Mouse (Mus musculus) erythroid progenitor cell, adult 5-6 weeks (primary cell): ENCODE results near the gene Cpxm1. TPM values are rescaled to one million over a fixed set of nuclear protein-coding genes. Genes with fewer than 3 reads are reported as not detected.

Source experiments
- ATAC-seq: replicated peaks from 2 replicates; pipeline ENCODE4 v1.8.0; 2016; ENCODE audit warnings: moderate number of reproducible peaks, mild to moderate bottlenecking, moderate TSS enrichment, inconsistent platforms; ENCODE audit not compliant: poor library complexity, low FRiP score, severe bottlenecking
- total RNA-seq, 2 experiments: library from RNA; stranded (forward) in 1 of 2; stranded (reverse) in 1 of 2; fragments of 150-400 nt in 1 of 2; fragments of 186-747, 209-891 nt in 1 of 2; gene quantifications; 2 replicates each; pipeline versions ENCODE4 v1.2.3 to v1.2.4; 2015 to 2017; ENCODE audit warnings: low replicate concordance in 2 of 2

The Cpxm1 gene
- total RNA-seq (2015; ENCODE audit: low replicate concordance) (not detected in 2 replicates), total RNA-seq (2017; ENCODE audit: low replicate concordance) (not detected in 2 replicates)

DNA sequence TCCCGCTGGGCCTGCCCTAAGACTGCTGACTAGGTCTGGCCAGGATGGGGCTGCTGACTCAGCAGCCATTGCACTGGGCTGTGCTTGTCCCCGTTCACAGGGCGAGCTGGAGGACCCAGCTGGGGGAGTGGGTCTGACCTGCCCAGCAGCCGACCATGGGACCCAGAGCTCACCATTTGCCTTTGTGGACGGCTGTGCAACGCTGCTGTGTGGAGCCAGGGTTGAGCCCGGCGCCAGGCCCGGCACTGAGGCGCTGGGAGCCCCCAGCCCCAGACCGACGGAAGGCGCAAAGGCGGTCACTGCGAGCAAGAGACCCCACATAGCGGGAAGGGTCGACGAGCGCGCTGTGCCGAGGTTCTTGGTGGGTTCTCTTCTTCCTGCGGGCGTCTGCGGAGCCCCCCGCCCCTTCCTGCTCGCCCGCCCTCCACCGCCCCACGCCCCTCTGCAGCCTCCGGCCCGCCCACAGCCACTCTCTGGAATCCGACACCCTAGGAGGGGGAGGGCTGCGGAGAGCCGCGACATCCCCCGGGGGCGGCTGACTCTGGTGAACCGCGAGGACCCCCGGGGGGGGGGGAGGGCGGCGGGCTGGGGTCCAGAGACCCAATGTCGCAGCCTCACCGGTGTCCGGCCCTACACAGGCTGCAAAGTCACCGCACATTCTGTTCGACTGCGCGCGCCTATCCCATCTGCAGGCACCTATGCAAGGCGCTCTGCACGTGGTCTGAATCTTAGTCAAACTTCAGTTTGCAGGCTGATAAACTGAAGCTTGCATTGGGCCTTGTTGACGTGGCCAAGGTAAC is at the start of gene Cpxm1:
Cpxm1 (minus strand) TSS at position 389 of the 800 bp plus-strand sequence.
- no peak for ATAC-seq

DNA sequence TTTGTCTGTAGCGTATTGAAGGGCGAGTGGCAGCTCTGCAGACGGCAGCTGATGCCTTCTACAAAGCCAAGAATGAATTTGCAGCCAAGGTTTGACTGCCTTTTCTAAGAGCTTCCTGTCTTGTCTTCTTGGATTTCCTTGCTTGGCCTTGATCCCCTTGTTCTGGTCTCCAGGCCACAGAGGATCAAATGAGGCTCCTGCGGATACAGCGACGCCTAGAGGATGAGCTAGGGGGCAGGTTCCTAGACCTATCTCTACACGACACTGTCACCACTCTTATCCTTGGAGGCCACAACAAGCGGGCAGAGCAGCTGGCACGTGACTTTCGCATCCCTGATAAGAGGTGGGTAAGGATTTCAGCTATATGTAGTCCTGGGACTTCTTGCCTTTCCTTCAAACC is 44.8 kb upstream of the Cpxm1 start:
- peak; percentile 80 for ATAC-seq

DNA sequence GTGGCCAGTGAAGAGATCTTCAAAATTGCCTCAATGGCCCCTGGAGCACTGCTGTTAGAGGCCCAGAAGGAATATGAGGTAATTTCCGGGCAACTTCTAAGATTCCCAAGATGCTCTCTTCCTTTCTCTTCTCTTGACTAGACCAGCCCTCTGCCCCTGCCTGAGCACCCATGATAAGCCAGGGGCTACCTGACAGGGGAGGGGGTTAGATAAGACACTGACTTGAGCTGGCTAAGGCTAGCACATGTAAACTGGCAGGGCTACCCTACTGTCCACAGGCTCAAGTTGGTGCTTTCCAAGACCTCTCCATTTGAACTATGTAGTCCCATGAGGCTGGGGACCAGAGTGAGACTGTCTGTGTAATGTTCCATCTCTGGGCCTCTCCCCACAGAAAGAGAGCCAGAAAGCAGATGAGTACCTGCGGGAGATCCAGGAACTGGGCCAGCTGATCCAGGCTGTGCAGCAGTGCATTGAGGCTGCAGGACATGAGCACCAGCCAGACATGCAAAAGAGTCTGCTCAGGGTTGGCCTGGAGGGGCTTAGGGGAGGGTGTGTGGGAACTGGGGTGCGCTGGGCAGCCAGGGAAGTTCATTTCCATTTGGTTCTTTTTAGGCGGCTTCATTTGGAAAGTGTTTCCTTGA is 42.6 kb upstream of the Cpxm1 start:
- ATAC-seq: no peak

DNA sequence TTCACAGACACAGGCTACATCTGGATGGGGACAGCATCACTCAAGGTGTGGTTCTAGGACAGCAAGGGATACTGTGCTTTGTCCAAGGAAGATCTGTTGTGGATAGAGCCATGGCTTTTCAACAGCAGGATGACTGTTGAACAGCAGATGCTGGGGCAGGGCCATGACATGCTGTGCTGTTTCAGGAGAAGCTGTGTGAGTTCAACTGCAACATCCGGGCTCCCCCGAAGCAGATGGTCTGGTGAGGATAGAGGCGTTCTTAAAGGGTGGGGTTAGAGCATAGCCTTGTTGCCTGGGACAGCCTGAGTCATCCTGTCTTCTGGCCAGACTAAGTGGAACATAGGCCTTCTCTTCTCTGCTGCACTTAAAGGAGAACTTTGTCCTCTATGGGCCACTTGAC is 41.5 kb upstream of the Cpxm1 start:
- no peak for ATAC-seq

DNA sequence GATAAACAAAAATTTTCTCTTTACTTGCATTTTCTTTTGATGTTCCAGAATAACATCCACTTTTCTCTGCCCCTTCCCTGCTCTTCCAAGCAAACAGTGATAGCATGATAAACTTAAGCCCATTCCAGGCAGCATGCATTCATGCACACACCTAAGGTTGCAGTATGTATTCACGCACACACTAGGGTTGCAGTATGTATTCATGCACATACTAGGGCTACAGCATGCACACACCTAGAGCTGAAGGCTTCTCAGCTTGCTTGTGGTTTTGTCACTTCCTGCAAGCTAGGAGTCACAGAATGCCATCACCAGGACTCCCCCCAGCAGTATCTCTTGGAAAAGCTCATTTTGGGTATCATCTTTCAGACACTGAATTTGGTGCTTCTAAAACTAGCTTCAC is 39.4 kb upstream of the Cpxm1 start:
- ATAC-seq: no peak

DNA sequence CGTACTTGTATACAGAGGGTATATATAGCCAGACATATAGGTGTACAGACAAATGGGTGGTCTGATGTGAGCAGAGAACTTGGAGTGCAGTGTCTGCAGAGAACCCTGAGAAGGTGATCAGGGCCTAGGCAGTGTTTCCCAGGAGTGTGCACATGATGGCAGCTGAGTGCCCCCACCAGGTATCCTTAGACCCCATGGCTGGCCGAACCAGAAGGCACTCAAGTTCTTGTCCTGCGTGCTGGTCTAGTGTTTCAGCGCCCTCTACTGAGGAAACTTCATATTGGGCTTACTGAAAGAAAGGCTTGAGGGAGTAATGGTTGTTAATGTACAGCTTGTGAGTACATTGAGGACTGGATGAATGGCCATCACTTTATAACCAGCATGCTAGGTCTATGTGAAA is 35.8 kb upstream of the Cpxm1 start:
- ATAC-seq: 0 out of 2 replicates have a peak, but pooled peaks have one; percentile 43

DNA sequence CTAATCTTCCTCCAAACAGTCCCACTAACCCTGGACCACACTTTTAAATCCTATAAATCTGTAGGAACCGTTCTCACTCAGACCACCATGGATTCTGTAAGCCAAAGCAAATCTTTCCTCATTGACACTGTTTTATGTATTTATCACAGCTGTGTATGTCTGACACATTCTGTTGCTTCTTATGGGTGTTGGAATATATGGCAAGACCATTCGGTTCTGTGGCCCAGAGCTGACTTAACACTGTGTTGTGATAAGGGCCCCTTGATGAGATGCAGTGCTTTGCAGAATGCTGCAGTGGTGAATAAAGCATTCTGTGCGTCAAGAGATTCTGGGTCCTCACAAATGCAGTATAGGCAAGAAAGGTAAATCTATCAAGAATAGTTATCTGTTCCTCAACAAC is 34.8 kb upstream of the Cpxm1 start:
- no peak for ATAC-seq

DNA sequence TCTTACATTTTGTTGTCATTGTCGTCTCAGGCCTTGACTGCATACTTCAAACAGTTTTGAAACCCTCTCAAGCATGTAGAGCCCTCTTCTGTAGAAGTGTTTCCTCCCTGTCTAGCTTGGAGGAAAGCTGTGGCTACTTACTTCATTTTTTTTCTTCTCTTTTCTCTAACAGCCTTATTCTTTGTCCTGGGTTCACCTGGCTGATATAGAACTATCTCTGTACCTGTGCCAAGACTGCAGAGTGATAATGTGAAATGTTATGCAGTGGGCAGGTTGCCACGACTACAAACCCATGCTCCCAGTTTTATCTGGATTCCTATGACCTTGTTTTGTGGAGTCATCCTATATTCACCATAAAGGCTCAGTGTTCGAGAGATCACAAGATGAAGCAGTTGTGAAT is 33.1 kb upstream of the Cpxm1 start:
- no peak for ATAC-seq

DNA sequence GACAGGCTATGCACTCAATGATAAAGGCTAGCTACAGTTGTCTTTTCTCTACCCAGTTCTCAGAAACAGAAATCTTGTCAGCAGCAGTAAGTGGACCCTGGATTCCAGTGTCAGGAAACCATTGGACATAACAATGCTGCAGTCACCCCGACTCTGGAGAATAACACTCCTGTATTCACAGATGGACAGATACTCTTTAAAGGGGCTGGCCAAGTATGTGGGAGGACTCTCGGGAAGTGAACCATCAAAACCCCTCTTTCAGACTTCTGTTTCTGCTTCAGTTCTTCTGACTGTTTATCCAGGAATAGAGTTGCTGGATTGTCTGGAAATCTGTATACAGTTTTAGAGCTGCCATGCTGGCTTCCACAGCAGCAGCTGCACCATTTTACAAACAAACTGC is 32.5 kb upstream of the Cpxm1 start:
- no peak for ATAC-seq

DNA sequence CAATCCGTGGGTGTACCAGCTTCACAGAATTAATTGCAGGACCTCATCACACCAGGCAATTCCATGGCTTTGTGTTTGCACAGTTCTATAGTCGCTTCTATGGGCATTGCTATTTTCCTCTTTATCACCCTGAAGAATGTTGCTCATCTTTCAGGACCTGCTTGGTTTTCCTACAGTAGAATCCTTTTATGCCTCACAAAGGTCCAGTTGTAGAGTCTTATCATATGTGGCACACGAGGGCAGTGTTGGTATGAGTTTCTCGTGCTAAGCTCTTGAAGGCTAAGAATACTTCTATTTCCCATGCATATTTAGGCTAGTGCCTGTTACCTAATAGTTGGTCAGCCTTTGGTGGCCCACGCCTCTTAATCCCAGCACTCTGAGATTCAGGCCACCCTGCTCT is 27.7 kb upstream of the Cpxm1 start:
- ATAC-seq: no peak

DNA sequence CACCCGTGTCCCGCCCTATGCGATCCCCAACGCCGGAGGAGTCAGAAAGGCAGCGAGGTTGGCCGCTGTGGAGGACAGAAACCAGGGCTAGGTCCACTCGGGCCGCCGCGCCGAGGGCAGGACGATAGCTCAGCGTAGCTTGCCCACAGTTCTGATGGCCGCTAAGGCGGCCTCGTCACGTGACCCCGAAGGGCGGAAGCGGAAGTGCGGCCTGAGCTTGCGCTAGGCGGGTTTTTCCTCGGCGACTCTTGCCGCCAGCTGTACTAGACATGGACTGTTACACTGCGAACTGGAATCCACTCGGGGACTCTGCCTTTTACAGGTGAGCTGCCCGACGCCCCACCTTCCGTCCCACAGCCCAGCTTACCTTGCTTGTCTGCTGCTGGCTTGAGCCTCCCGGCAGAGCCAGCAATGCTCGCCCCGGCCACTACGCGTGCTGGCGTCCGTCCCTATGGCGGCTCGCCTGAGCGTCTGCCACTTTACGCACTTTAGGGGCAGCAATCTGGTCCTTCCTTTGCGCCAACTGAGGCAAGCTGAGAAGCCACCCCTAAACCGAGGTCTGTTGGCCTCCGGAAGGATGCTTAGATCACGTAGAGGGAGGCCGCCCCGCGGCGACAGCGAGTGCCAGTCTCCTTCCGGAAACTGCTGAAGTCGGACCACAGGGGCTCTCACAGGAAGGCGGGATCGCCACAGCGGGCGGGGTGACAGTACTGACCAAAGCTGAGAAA is 26.9 kb upstream of the Cpxm1 start, which contains the start of the genes Vps16 and Pced1a:
Vps16 (plus strand) TSS at position 214 of the 728 bp plus-strand sequence.
Pced1a (minus strand) TSS at position 576 of the 728 bp plus-strand sequence.
- ATAC-seq: peak; percentile 93

DNA sequence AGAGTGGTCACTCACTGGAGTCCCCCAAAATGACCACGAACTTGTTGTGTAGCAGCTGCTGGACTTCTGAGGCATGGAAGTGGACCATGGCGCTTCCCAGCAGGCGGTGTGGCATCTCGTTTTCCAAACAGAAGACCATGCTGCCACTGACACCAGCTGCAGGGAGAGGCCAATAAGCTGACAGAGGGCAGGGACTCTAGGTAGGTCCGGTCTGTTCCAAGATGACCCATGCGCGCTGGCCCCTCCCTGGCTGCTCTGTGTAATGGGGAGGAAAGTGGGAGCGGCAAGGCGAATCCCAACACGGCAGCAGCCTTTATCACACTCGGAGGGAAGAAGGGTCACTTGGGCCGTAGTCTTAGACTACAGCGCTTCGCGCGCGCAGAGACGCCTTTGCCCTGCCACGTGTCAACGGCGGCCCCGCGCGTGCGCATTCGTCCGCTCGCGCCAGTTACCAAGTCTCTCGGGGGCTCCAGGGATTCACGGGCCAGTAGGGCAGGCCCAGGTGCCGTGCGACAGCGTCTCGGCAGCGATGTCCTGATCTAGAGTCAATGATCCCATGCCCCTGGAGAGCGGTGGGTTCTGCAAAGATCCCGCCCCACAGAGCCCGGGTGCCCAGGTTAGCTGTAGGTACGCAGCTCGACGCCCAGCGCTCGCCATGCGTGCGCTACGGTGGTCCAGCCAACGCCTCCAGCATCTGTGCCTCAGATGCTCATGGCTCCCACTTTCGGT is 26.2 kb upstream of the Cpxm1 start:
- peak; percentile 56 for ATAC-seq

DNA sequence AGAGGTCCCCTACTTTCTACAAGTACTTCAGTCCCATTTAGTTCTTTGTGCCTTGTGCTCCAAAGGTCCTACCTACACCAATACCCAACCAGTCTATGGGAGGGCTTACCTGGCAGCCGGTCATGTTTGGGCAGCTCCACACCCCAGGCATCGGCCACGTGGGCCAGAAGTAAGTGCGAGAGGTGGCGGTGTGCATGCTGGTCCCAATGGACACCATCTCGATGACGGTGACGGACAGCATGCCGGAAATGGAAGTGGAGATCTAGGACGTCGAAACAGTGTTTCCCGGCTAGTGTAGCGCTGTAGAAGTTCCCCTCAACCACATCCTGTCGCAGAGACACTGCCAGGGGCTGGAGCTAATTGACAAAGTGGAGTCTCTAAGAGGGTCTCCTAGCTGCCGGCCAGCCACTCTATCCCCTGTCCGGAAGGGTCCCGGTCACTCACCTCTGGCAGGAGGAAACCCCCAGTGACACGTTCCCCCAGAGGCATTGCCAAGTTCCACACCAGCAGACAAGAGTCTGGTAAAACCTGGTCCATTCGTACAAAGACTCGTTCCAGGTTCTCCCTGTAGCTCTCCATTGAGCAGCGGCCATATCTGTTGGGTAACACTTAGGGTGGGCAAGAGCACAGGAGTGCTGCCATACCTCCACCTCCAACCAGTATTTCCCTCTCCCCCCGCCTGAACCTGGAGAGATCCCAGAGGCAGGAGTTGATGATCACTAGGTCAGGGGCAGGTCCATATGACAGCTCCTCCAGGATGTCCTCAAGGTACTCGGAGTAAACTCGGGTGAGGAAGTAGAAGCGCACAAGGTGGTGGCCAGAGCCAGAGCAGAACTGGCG is 24.6 kb upstream of the Cpxm1 start:
- no peak for ATAC-seq

DNA sequence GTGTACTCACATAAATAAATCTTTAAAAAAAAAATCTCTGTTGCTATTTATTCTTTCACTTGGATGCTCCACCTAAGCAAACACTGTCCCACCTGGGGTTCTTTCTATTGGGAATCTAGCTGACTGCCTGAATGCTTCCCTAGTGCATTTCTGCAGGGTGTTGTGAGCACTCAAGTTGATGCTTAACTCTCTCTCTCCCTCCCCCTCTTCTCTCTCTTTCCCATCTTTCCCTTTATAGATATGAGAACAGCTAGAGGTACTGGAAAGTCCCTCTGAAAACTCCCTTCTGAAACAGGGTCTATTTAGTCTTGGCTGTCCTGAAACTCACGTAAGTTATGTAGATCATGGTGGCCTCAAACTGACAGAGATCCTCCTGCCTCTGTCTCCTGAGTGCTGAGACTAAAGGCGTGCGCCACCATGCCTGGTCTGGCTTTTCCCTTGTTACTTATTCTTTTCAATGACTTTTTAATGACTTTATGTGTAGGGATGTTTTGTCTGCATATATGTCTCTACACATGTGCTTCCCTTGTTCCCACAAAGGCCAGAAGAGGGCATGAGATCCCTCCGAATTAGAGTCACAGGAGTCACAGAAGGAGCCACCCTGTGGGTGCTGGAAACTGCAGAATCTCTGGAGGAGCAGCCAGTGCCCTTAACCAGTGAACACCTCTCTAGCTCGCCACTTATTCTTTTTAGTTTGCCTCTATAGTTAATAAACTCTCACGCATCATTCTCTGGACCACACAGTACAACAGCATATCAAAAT is 16.9 kb upstream of the Cpxm1 start:
- ATAC-seq: no peak

DNA sequence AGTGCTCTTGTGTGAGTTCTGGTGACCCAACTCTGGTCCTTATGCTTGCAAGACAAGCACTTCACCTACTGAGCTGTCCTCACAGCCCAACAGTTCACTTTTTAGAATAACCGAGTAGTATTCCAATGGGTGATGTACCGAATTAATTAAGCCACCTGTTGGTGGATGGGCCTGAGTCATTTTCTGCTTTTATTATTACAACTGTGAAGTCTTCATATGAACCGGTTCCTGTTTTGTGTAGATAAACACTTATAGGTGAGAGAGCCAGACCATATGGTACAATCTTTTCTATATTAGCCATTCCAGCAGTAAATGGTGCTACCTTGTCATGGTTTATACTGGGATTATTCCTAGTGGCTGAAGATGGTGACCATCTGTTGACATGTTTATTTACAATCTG is 15.4 kb upstream of the Cpxm1 start:
- no peak for ATAC-seq

DNA sequence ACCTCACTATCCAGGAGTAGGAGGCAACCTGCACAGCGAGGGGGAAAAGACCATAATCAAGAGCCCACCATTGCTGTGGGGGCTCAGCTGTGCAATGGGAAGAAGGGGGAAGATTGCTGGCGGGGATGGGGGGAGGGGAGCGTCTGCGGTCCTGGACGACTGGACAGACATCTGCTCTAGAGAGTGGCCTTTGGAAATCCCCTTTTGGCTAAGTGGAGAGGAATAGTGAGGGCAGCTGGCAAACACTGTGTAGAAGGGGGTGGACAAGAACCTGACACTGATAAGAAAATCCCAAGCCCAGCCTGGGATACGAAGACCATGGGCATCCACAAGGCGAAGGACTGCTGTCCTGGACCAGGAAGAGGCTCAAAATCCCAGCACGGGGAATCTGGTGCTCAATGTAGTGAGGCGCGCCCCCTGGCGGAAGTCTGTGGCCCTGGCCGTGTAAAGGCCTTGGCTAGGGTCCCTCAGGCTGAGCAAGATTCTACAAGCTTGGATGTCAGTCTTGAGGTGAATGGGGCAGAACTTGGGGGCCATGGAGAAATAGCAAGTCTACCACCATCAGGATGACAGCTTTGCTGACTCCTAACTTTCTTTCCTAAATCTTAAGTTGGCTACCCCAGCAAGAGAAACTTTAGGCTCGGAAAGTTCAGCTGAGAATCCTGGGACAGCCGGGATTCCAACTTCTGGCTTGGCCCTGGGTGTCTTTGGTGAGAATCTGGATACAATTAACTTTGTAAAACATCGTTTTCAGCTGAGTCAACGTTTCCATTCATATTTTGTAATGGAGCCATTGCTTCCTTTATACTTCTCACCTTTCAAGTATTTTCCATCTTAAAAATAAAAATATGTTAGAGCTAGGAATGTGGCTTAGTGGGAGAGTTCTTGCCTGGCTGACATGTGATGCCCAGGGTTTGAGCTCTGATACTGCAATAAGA is 14.5 kb upstream of the Cpxm1 start:
- peak; percentile 72 for ATAC-seq

DNA sequence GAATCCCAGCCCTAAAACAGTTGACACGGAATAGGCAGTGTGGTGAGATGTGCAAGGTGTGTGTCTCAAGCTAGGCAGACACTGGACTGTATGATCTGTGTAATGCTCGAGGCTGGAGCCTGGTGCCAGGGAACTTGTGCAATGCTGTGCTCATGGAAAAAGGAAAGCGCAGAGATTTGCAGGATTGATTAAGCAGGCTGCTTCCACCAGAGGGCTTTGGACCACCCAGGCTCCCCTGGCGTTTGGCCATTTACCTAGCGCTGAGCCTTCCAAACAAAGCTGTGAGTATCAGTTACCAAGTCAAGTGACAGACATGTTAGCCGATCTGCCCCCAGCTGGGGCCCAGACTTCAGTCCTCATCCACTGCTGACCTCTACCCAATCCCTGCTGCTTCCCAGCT is 10.8 kb upstream of the Cpxm1 start:
- no peak for ATAC-seq
